Mouse (Mus musculus): ENCODE measurements around the gene Tln1. TPM values are rescaled to one million over a fixed set of nuclear protein-coding genes. Genes with fewer than 3 reads are reported as not detected.

Tln1 gene
- polyA plus RNA-seq, 1 experiment: 225 TPM

- TF ChIP-seq USF1 (IDR thresholded peaks at IDR 0.05; ENCODE audit: low read depth) (no peak), TCF12 (IDR thresholded peaks at IDR 0.05; ENCODE audit: insufficient read depth, poor library complexity, severe bottlenecking) (no peak), MAX (IDR thresholded peaks at IDR 0.05; ENCODE audit: low read depth) (no peak), MYOG (IDR thresholded peaks at IDR 0.05; ENCODE audit: control insufficient read depth in 1 of 3, insufficient read depth in 1 of 3, insufficient read length in 2 of 3, low read depth in 2 of 3) (no peak), POLR2AphosphoS2 (IDR thresholded peaks at IDR 0.05; ENCODE audit: insufficient read length, low read depth) (peak; percentile 94), REST (IDR thresholded peaks at IDR 0.05; ENCODE audit: insufficient read depth, insufficient read length) (no peak), POLR2A (IDR thresholded peaks at IDR 0.05; ENCODE audit: insufficient read length, low read depth) (peak; percentile 42)
- Histone ChIP-seq H3K4me2 (ENCODE audit: low read depth) (no peak overlapping the region), H3ac (ENCODE audit: control insufficient read depth, insufficient read length) (no peak overlapping the region)
These were observed 50.6 kb downstream of the Tln1 start for GRCm38 (mm10) chr4:43511675-43512454.

GRCm38 (mm10) chr4:43509109-43509508 is 53.4 kb downstream of the Tln1 start:
- TF ChIP-seq MYOG (IDR thresholded peaks at IDR 0.05; ENCODE audit: control insufficient read depth in 1 of 3, insufficient read depth in 1 of 3, insufficient read length in 2 of 3, low read depth in 2 of 3) (no peak), CEBPB (IDR thresholded peaks at IDR 0.05; ENCODE audit: insufficient read depth, poor library complexity, severe bottlenecking) (no peak), REST (IDR thresholded peaks at IDR 0.05; ENCODE audit: insufficient read depth, insufficient read length) (no peak), SRF (IDR thresholded peaks at IDR 0.05; ENCODE audit: control insufficient read depth, insufficient read length, low read depth) (no peak), MYOD1 (IDR thresholded peaks at IDR 0.05; ENCODE audit: control insufficient read depth in 1 of 3, insufficient read length in 2 of 3, low read depth in 2 of 3) (no peak), TCF12 (IDR thresholded peaks at IDR 0.05; ENCODE audit: insufficient read depth, poor library complexity, severe bottlenecking) (no peak), POLR2A (IDR thresholded peaks at IDR 0.05; ENCODE audit: insufficient read length, low read depth) (no peak)
- Histone ChIP-seq H3K36me3 (ENCODE audit: control insufficient read depth, insufficient read depth) (no peaks in the 10 kb centered on the region), H3K79me2 (ENCODE audit: control insufficient read depth, insufficient read depth) (no peaks in the 10 kb centered on the region)

More at GRCm38 (mm10) chr4:43511675-43512454, 50.6 kb downstream of the Tln1 start:
- Histone ChIP-seq H3K27me3 (ENCODE audit: control insufficient read depth, insufficient read depth, insufficient read length) (no peaks in the 10 kb centered on the region), H3K36me3 (ENCODE audit: control insufficient read depth, insufficient read depth) (peaks cover 23% of the 10 kb centered on the region), H3K79me2 (ENCODE audit: control insufficient read depth, insufficient read depth) (no peaks in the 10 kb centered on the region), H3K4me3 (no peak overlapping the region)

GRCm38 (mm10) chr4:43508666-43508997 is 53.9 kb downstream of the Tln1 start:
- Histone ChIP-seq H3K4me3 (peak overlapping the region; percentile 8), H3K36me3 (ENCODE audit: control insufficient read depth, insufficient read depth) (no peaks in the 10 kb centered on the region), H3K27me3 (ENCODE audit: control insufficient read depth, insufficient read depth, insufficient read length) (no peaks in the 10 kb centered on the region), H3K79me2 (ENCODE audit: control insufficient read depth, insufficient read depth) (no peaks in the 10 kb centered on the region), H3ac (ENCODE audit: control insufficient read depth, insufficient read length) (no peak overlapping the region), H3K4me2 (ENCODE audit: low read depth) (peak overlapping the region; percentile 26)
- TF ChIP-seq TCF12 (IDR thresholded peaks at IDR 0.05; ENCODE audit: insufficient read depth, poor library complexity, severe bottlenecking) (no peak), POLR2AphosphoS2 (IDR thresholded peaks at IDR 0.05; ENCODE audit: insufficient read length, low read depth) (peak; percentile 69)

More at GRCm38 (mm10) chr4:43509109-43509508, 53.4 kb downstream of the Tln1 start:
- Histone ChIP-seq H3ac (ENCODE audit: control insufficient read depth, insufficient read length) (no peak overlapping the region), H3K4me2 (ENCODE audit: low read depth) (peak overlapping the region; percentile 26), H3K27me3 (ENCODE audit: control insufficient read depth, insufficient read depth, insufficient read length) (no peaks in the 10 kb centered on the region), H3K4me3 (no peak overlapping the region)

GRCm38 (mm10) chr4:43507938-43508665 is 54.4 kb downstream of the Tln1 start:
- Histone ChIP-seq H3ac (ENCODE audit: control insufficient read depth, insufficient read length) (no peak overlapping the region), H3K79me2 (ENCODE audit: control insufficient read depth, insufficient read depth) (no peaks in the 10 kb centered on the region), H3K27me3 (ENCODE audit: control insufficient read depth, insufficient read depth, insufficient read length) (no peaks in the 10 kb centered on the region), H3K4me2 (ENCODE audit: low read depth) (peak overlapping the region; percentile 45), H3K4me3 (peak overlapping the region; percentile 8), H3K36me3 (ENCODE audit: control insufficient read depth, insufficient read depth) (no peaks in the 10 kb centered on the region)
- no peak for TF ChIP-seq USF1 (IDR thresholded peaks at IDR 0.05; ENCODE audit: low read depth)
- TF ChIP-seq POLR2A (IDR thresholded peaks at IDR 0.05; ENCODE audit: insufficient read length, low read depth): no peak
- TF ChIP-seq REST (IDR thresholded peaks at IDR 0.05; ENCODE audit: insufficient read depth, insufficient read length): no peak
- TF ChIP-seq TCF12 (IDR thresholded peaks at IDR 0.05; ENCODE audit: insufficient read depth, poor library complexity, severe bottlenecking): no peak
- no peak for TF ChIP-seq MYOD1 (IDR thresholded peaks at IDR 0.05; ENCODE audit: control insufficient read depth in 1 of 3, insufficient read length in 2 of 3, low read depth in 2 of 3)
- TF ChIP-seq SRF (IDR thresholded peaks at IDR 0.05; ENCODE audit: control insufficient read depth, insufficient read length, low read depth): no peak
- no peak for TF ChIP-seq CEBPB (IDR thresholded peaks at IDR 0.05; ENCODE audit: insufficient read depth, poor library complexity, severe bottlenecking)
- no peak for TF ChIP-seq POLR2AphosphoS2 (IDR thresholded peaks at IDR 0.05; ENCODE audit: insufficient read length, low read depth)
- TF ChIP-seq E2F4 (IDR thresholded peaks at IDR 0.05; ENCODE audit: insufficient read depth): no peak
- no peak for TF ChIP-seq TCF3 (IDR thresholded peaks at IDR 0.05; ENCODE audit: insufficient read length, low read depth)

- H3K27me3 ChIP-seq (ENCODE audit: control insufficient read depth, insufficient read depth, insufficient read length): no peaks in the 10 kb centered on the region
- TF ChIP-seq TCF12 (IDR thresholded peaks at IDR 0.05; ENCODE audit: insufficient read depth, poor library complexity, severe bottlenecking) (no peak), POLR2A (IDR thresholded peaks at IDR 0.05; ENCODE audit: insufficient read length, low read depth) (peak; percentile 24), CEBPB (IDR thresholded peaks at IDR 0.05; ENCODE audit: insufficient read depth, poor library complexity, severe bottlenecking) (no peak)
- no peak within 1 kb of the TSS for H3ac ChIP-seq (ENCODE audit: control insufficient read depth, insufficient read length)
- H3K4me3 ChIP-seq: peak within 1 kb of the TSS; percentile 8
- H3K36me3 ChIP-seq (ENCODE audit: control insufficient read depth, insufficient read depth): no peaks in the 10 kb centered on the region
- peak within 1 kb of the TSS; percentile 45 for H3K4me2 ChIP-seq (ENCODE audit: low read depth)
- no peaks in the 10 kb centered on the region for H3K79me2 ChIP-seq (ENCODE audit: control insufficient read depth, insufficient read depth)
These were observed 55.8 kb downstream of the Tln1 start, which contains the start of gene Car9 for GRCm38 (mm10) chr4:43506536-43507185. Gene Car9, plus strand, starts transcription at chr4:43506966.

Measured in myocyte (in vitro differentiated cells).